Mouse (Mus musculus): Measurements from ENCODE around the gene Slc25a26. TPM values are rescaled to one million over a fixed set of nuclear protein-coding genes. Genes with fewer than 3 reads are reported as not detected.
"Not testable (repeated sequence)": the region's sequence is repeated elsewhere in the genome, so short reads cannot be mapped to it uniquely, and the experiment has no call there.

Gene Slc25a26
- polyA plus RNA-seq, 1 experiment, result 9.5 TPM

GRCm38 (mm10) chr6:94547239-94547638 lies 47.1 kb downstream of the Slc25a26 start:
- H3K4me1 ChIP-seq (replicated peaks; ENCODE audit: control insufficient read depth, insufficient read depth, low read length), result no peaks in the 10 kb centered on the region
- no peak for DNase-seq
- 94% methylated on average over 4 of the region's 4 CpGs for WGBS
- no peak overlapping the region for H3K27ac ChIP-seq (ENCODE audit: control insufficient read depth, insufficient read depth, low read length)
- H3K4me3 ChIP-seq (ENCODE audit: control insufficient read depth, insufficient read depth, low read length), result no peak overlapping the region
- TF ChIP-seq CTCF (IDR thresholded peaks at IDR 0.05; ENCODE audit: borderline replicate concordance, control insufficient read depth, extremely low read depth, insufficient read depth, low read length, poor library complexity) (no peak), POLR2A (IDR thresholded peaks at IDR 0.05; ENCODE audit: control insufficient read depth, extremely low read depth, insufficient read depth, low read length, poor library complexity) (no peak)
- no peaks in the 10 kb centered on the region for H3K27me3 ChIP-seq (ENCODE audit: control insufficient read depth, insufficient read depth, low read length)
- no peaks in the 10 kb centered on the region for H3K36me3 ChIP-seq (ENCODE audit: control insufficient read depth, insufficient read depth, low read length)

GRCm38 (mm10) chr6:94550298-94550697 lies 50.2 kb downstream of the Slc25a26 start:
- DNase-seq, result no peak
- Histone ChIP-seq H3K4me3 (ENCODE audit: control insufficient read depth, insufficient read depth, low read length) (no peak overlapping the region), H3K36me3 (ENCODE audit: control insufficient read depth, insufficient read depth, low read length) (no peaks in the 10 kb centered on the region), H3K27me3 (ENCODE audit: control insufficient read depth, insufficient read depth, low read length) (no peaks in the 10 kb centered on the region), H3K4me1 (replicated peaks; ENCODE audit: control insufficient read depth, insufficient read depth, low read length) (peaks cover 13% of the 10 kb centered on the region), H3K27ac (ENCODE audit: control insufficient read depth, insufficient read depth, low read length) (no peak overlapping the region)
- TF ChIP-seq POLR2A (IDR thresholded peaks at IDR 0.05; ENCODE audit: control insufficient read depth, extremely low read depth, insufficient read depth, low read length, poor library complexity) (no peak), CTCF (IDR thresholded peaks at IDR 0.05; ENCODE audit: borderline replicate concordance, control insufficient read depth, extremely low read depth, insufficient read depth, low read length, poor library complexity) (no peak)
- WGBS, result 93% methylated on average over 6 of the region's 6 CpGs

- H3K4me1 ChIP-seq (replicated peaks; ENCODE audit: control insufficient read depth, insufficient read depth, low read length), result peaks cover 13% of the 10 kb centered on the region
- no peak for DNase-seq
- no peaks in the 10 kb centered on the region for H3K27me3 ChIP-seq (ENCODE audit: control insufficient read depth, insufficient read depth, low read length)
- TF ChIP-seq CTCF (IDR thresholded peaks at IDR 0.05; ENCODE audit: borderline replicate concordance, control insufficient read depth, extremely low read depth, insufficient read depth, low read length, poor library complexity) (no peak), POLR2A (IDR thresholded peaks at IDR 0.05; ENCODE audit: control insufficient read depth, extremely low read depth, insufficient read depth, low read length, poor library complexity) (no peak)
- H3K36me3 ChIP-seq (ENCODE audit: control insufficient read depth, insufficient read depth, low read length), result no peaks in the 10 kb centered on the region
- H3K27ac ChIP-seq (ENCODE audit: control insufficient read depth, insufficient read depth, low read length), result no peak overlapping the region
- WGBS, result 98% methylated on average over 7 of the region's 7 CpGs
- H3K4me3 ChIP-seq (ENCODE audit: control insufficient read depth, insufficient read depth, low read length), result no peak overlapping the region
Measured at GRCm38 (mm10) chr6:94550851-94551250, 50.7 kb downstream of the Slc25a26 start.

DNA sequence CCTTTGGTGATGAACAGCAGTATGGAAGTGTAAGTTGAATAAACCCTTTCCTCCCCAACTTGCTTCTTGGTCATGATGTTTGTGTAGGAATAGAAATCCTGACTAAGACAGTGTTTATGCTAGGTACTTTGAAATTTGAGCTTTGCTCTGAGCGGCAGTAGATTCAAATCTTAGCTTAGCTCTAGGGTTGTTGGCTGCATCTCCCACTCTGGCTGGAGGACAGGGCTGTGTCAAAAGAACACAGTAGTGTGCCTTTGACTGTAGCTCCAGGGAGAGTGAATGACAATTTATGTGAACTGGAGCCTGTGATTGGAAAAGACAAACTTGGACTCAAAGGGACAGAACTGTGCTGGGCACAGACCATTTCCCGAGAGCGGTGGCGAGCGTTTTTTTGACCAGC lies 53.0 kb downstream of the Slc25a26 start:
- no peak for DNase-seq
- H3K27me3 ChIP-seq (ENCODE audit: control insufficient read depth, insufficient read depth, low read length), result no peaks in the 10 kb centered on the region
- 97% methylated on average over 5 of the region's 5 CpGs for WGBS
- no peak for TF ChIP-seq CTCF (IDR thresholded peaks at IDR 0.05; ENCODE audit: borderline replicate concordance, control insufficient read depth, extremely low read depth, insufficient read depth, low read length, poor library complexity)
- TF ChIP-seq POLR2A (IDR thresholded peaks at IDR 0.05; ENCODE audit: control insufficient read depth, extremely low read depth, insufficient read depth, low read length, poor library complexity), result no peak
- H3K4me3 ChIP-seq (ENCODE audit: control insufficient read depth, insufficient read depth, low read length), result no peak overlapping the region
- H3K27ac ChIP-seq (ENCODE audit: control insufficient read depth, insufficient read depth, low read length), result no peak overlapping the region
- no peaks in the 10 kb centered on the region for H3K36me3 ChIP-seq (ENCODE audit: control insufficient read depth, insufficient read depth, low read length)
- H3K4me1 ChIP-seq (replicated peaks; ENCODE audit: control insufficient read depth, insufficient read depth, low read length), result peaks cover 13% of the 10 kb centered on the region

DNA sequence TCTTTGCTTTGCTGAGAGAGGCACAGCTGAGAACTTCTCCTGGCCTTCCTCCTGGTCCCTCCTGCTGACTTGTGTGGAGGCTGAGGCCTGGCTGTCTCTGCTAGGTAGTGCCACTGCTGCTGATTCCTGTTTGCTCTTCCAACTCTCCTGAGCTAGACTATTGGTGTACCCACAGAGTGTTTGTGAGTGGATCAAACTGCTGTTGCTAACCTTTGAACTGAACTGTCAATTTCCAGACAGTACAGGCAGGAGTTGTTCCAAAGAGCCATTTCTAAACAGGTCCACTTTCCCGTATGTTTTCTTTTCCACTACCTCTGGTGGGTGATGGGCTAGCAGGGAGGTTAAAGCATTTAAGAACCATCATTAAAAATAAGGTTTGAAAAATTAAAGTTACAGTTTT lies 58.5 kb downstream of the Slc25a26 start:
- 100% methylated on average over 1 of the region's 1 CpGs for WGBS
- H3K36me3 ChIP-seq (ENCODE audit: control insufficient read depth, insufficient read depth, low read length); H3K4me3 ChIP-seq (ENCODE audit: control insufficient read depth, insufficient read depth, low read length); DNase-seq; H3K27me3 ChIP-seq (ENCODE audit: control insufficient read depth, insufficient read depth, low read length); H3K27ac ChIP-seq (ENCODE audit: control insufficient read depth, insufficient read depth, low read length): not testable (repeated sequence)
- peaks cover 13% of the 10 kb centered on the region for H3K4me1 ChIP-seq (replicated peaks; ENCODE audit: control insufficient read depth, insufficient read depth, low read length)

- TF ChIP-seq CTCF (IDR thresholded peaks at IDR 0.05; ENCODE audit: borderline replicate concordance, control insufficient read depth, extremely low read depth, insufficient read depth, low read length, poor library complexity) (no peak), POLR2A (IDR thresholded peaks at IDR 0.05; ENCODE audit: control insufficient read depth, extremely low read depth, insufficient read depth, low read length, poor library complexity) (no peak)
- no peak overlapping the region for H3K27ac ChIP-seq (ENCODE audit: control insufficient read depth, insufficient read depth, low read length)
- WGBS, result 90% methylated on average over 1 of the region's 1 CpGs
- H3K27me3 ChIP-seq (ENCODE audit: control insufficient read depth, insufficient read depth, low read length), result no peaks in the 10 kb centered on the region
- no peak overlapping the region for H3K4me3 ChIP-seq (ENCODE audit: control insufficient read depth, insufficient read depth, low read length)
- H3K36me3 ChIP-seq (ENCODE audit: control insufficient read depth, insufficient read depth, low read length), result no peaks in the 10 kb centered on the region
- no peak for DNase-seq
- no peaks in the 10 kb centered on the region for H3K4me1 ChIP-seq (replicated peaks; ENCODE audit: control insufficient read depth, insufficient read depth, low read length)
Measured at GRCm38 (mm10) chr6:94560896-94561295, 60.8 kb downstream of the Slc25a26 start.

- Histone ChIP-seq H3K27me3 (ENCODE audit: control insufficient read depth, insufficient read depth, low read length) (no peaks in the 10 kb centered on the region), H3K27ac (ENCODE audit: control insufficient read depth, insufficient read depth, low read length) (no peak overlapping the region), H3K4me3 (ENCODE audit: control insufficient read depth, insufficient read depth, low read length) (no peak overlapping the region), H3K36me3 (ENCODE audit: control insufficient read depth, insufficient read depth, low read length) (no peaks in the 10 kb centered on the region), H3K4me1 (replicated peaks; ENCODE audit: control insufficient read depth, insufficient read depth, low read length) (no peaks in the 10 kb centered on the region)
- TF ChIP-seq POLR2A (IDR thresholded peaks at IDR 0.05; ENCODE audit: control insufficient read depth, extremely low read depth, insufficient read depth, low read length, poor library complexity) (no peak), CTCF (IDR thresholded peaks at IDR 0.05; ENCODE audit: borderline replicate concordance, control insufficient read depth, extremely low read depth, insufficient read depth, low read length, poor library complexity) (no peak)
- DNase-seq, result no peak
- 91% methylated on average over 1 of the region's 1 CpGs for whole genome bisulfite sequencing
Measured at GRCm38 (mm10) chr6:94561346-94561745, 61.2 kb downstream of the Slc25a26 start.

All from thymus, adult 2 months (tissue).